Mouse (Mus musculus) neural tube, embryonic 14.5 days (tissue): ENCODE results near the gene Stra6l. TPM values are rescaled to one million over a fixed set of nuclear protein-coding genes. Genes with fewer than 3 reads are reported as not detected.

ENCODE experiments used
- ATAC-seq: fragments of 200-750 bp; cut with Nextera tagmentation; 2 replicates; pipeline ENCODE4 v1.8.0; 2017; ENCODE audit warnings: low read depth, mild to moderate bottlenecking, moderate TSS enrichment, moderate library complexity
- H3K27ac ChIP-seq: fragments of 300-500 bp; sonication (generic); 2 replicates; pipeline ENCODE4 v1.5.1; 2014; ENCODE audit warnings: low read depth, mild to moderate bottlenecking, control low read depth, low read length, moderate library complexity, mixed read lengths
- H3K27me3 ChIP-seq: fragments of 300-500 bp; sonication (generic); 2 replicates; pipeline ENCODE4 v1.6.1; 2014; ENCODE audit warnings: low read length; ENCODE audit not compliant: control insufficient read depth, insufficient read depth
- H3K36me3 ChIP-seq: fragments of 300-500 bp; sonication (generic); 2 replicates; pipeline ENCODE4 v1.6.1; 2014; ENCODE audit warnings: low read length, mixed read lengths; ENCODE audit not compliant: control insufficient read depth, insufficient read depth
- H3K4me1 ChIP-seq: fragments of 300-500 bp; sonication (generic); 2 replicates; pipeline ENCODE4 v1.6.1; 2014; ENCODE audit warnings: low read length; ENCODE audit not compliant: control insufficient read depth, insufficient read depth
- H3K4me2 ChIP-seq: fragments of 300-500 bp; sonication (generic); 2 replicates; pipeline ENCODE4 v1.6.1; 2014; ENCODE audit warnings: mild to moderate bottlenecking, low read depth, low read length, control low read depth
- H3K4me3 ChIP-seq: fragments of 300-500 bp; sonication (generic); 2 replicates; pipeline ENCODE4 v1.5.1; 2014; ENCODE audit warnings: low read depth, low read length, control low read depth, mixed read lengths
- H3K9ac ChIP-seq: fragments of 300-500 bp; sonication (generic); replicated peaks from 2 replicates; pipeline ENCODE4 v1.6.1; 2014; ENCODE audit warnings: low read depth, mild to moderate bottlenecking, control low read depth, low read length, mixed read lengths
- H3K9me3 ChIP-seq: fragments of 300-500 bp; sonication (generic); 2 replicates; pipeline ENCODE4 v1.6.1; 2016; ENCODE audit warnings: low read length; ENCODE audit not compliant: control insufficient read depth
- WGBS: fragments of 180-500 bp; shearing (Covaris S2); extraction: QIAGEN DNeasy Blood & Tissue Kit; methylation state at CpG from one replicate; pipeline ENCODE4 v1.1.7; 2014; 5-methylcytosine and 5-hydroxymethylcytosine counted together
- polyA plus RNA-seq: library from polyadenylated mRNA; unstranded; fragments of >200 nt; fragmentation: Nextera tagmentation; extraction: Ambion mirVana; gene quantifications from 2 replicates; pipeline ENCODE4 v1.2.1, GENCODE M21; 2014

Stra6l gene
- polyA plus RNA-seq, 1 experiment from 2014 or later = 0.62 TPM

- no peaks in the 10 kb centered on the region for H3K36me3 ChIP-seq
- H3K27me3 ChIP-seq = no peaks in the 10 kb centered on the region
- 0 out of 2 replicates have a peak within 1 kb of the TSS, but pooled peaks have one; percentile 1 for H3K4me2 ChIP-seq
- H3K4me3 ChIP-seq = no peak within 1 kb of the TSS
- no peaks in the 10 kb centered on the region for H3K9me3 ChIP-seq
- 8% methylated on average over 18 of the region's 19 CpGs for WGBS
- H3K27ac ChIP-seq = no peak within 1 kb of the TSS
- H3K4me1 ChIP-seq = 0 out of 2 replicates have a peak, but pooled peaks cover 2% of the 10 kb centered on the region
- H3K9ac ChIP-seq = no peak within 1 kb of the TSS
- ATAC-seq = peak; percentile 54; the same call in 1 of the 2 replicates
Observed at GRCm38 (mm10) chr4:45890066-45890761, 41.8 kb downstream of the Stra6l start, which contains the start of gene Ccdc180. Ccdc180 (plus strand) TSS chr4:45890303.

- H3K36me3 ChIP-seq = no peaks in the 10 kb centered on the region
- no peak for ATAC-seq
- WGBS = 18% methylated on average over 16 of the region's 16 CpGs
- H3K4me1 ChIP-seq = no peaks in the 10 kb centered on the region
- H3K27me3 ChIP-seq = no peaks in the 10 kb centered on the region
- no peaks in the 10 kb centered on the region for H3K9me3 ChIP-seq
- H3K4me3 ChIP-seq = no peak overlapping the region
- no peak overlapping the region for H3K9ac ChIP-seq
- no peak overlapping the region for H3K4me2 ChIP-seq
- H3K27ac ChIP-seq = no peak overlapping the region
Observed at GRCm38 (mm10) chr4:45896425-45897081, 48.1 kb downstream of the Stra6l start.

- no peaks in the 10 kb centered on the region for H3K9me3 ChIP-seq
- no peaks in the 10 kb centered on the region for H3K4me1 ChIP-seq
- 56% methylated on average over 5 of the region's 5 CpGs for WGBS
- no peak overlapping the region for H3K4me3 ChIP-seq
- no peaks in the 10 kb centered on the region for H3K27me3 ChIP-seq
- no peak overlapping the region for H3K27ac ChIP-seq
- no peaks in the 10 kb centered on the region for H3K36me3 ChIP-seq
- ATAC-seq = no peak
- no peak overlapping the region for H3K9ac ChIP-seq
- no peak overlapping the region for H3K4me2 ChIP-seq
Observed at GRCm38 (mm10) chr4:45898413-45898812, 49.9 kb downstream of the Stra6l start.

DNA sequence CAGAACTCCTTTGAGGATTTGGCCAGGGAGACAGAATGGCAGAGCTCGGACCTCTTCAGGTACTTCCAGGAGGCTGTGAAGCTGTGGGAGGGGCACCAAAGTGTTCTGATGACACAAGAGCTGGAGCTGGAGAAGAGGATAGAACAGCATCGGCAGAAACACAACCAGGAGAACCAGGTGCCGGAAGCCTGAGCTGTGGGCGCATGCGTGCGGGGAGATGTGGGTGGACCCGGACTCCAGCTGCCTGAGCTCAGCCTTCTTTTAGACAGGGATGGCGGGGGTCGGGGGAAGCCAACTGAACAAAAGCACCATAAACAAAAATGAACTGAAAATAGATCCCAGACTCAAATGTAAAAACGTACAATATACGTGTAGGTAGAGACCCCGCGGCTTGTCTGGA lies 60.8 kb downstream of the Stra6l start:
- no peak overlapping the region for H3K4me3 ChIP-seq

DNA sequence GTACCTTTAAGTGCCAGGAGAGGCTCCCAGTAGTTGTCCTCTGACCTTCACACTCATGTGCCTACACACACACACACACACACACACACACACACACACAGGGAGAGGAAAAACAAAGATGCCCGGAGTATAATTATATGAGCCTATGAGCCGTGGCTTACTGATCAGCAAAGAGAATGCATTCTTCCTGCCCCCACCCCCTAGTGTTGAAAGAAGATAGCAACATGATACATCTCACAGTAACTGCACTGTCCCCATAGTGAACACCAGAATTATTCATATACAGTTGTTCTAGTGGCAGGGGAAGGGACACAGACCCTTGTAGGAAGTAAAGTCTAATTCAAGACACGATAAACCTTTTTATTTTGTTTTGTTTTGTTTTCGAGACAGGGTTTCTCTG lies 61.5 kb downstream of the Stra6l start:
- 86% methylated on average over 4 of the region's 4 CpGs for WGBS
- Histone ChIP-seq H3K9me3 (no peaks in the 10 kb centered on the region), H3K36me3 (no peaks in the 10 kb centered on the region), H3K4me3 (no peak overlapping the region), H3K4me1 (no peaks in the 10 kb centered on the region), H3K4me2 (no peak overlapping the region), H3K27me3 (no peaks in the 10 kb centered on the region), H3K27ac (no peak overlapping the region), H3K9ac (no peak overlapping the region)
- no peak for ATAC-seq

More for the DNA sequence above, 60.8 kb downstream of the Stra6l start:
- H3K4me1 ChIP-seq = no peaks in the 10 kb centered on the region
- ATAC-seq = no peak
- no peak overlapping the region for H3K4me2 ChIP-seq
- no peak overlapping the region for H3K27ac ChIP-seq
- H3K36me3 ChIP-seq = no peaks in the 10 kb centered on the region
- no peaks in the 10 kb centered on the region for H3K27me3 ChIP-seq
- WGBS = 91% methylated on average over 13 of the region's 13 CpGs
- no peak overlapping the region for H3K9ac ChIP-seq
- no peaks in the 10 kb centered on the region for H3K9me3 ChIP-seq

- no peak overlapping the region for H3K4me2 ChIP-seq
- no peaks in the 10 kb centered on the region for H3K36me3 ChIP-seq
- H3K9ac ChIP-seq = no peak overlapping the region
- 86% methylated on average over 5 of the region's 5 CpGs for WGBS
- no peak overlapping the region for H3K27ac ChIP-seq
- ATAC-seq = no peak
- no peak overlapping the region for H3K4me3 ChIP-seq
- no peaks in the 10 kb centered on the region for H3K4me1 ChIP-seq
- no peaks in the 10 kb centered on the region for H3K27me3 ChIP-seq
- H3K9me3 ChIP-seq = no peaks in the 10 kb centered on the region
Observed at GRCm38 (mm10) chr4:45911256-45911655, 62.8 kb downstream of the Stra6l start.

DNA sequence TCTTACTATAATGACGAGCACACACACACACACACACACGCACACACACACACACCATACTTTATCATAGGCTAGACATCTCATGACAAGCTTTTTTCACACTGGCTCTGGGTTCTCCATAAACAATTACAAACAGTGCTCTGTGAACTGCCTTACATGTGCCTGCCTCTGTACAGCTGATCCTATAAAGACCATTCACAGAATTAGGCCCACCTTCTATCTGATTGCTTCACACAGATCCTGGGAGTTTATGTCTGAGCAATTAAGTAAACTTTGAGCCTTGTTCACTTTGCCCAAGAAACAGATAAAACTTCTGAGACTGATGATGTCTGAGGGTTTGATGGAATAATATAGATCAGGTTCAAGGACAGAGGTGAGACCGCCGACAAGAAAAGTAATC lies 63.4 kb downstream of the Stra6l start:
- H3K27ac ChIP-seq = no peak overlapping the region
- no peak overlapping the region for H3K4me3 ChIP-seq
- H3K27me3 ChIP-seq = no peaks in the 10 kb centered on the region
- H3K36me3 ChIP-seq = no peaks in the 10 kb centered on the region
- no peak for ATAC-seq
- H3K9me3 ChIP-seq = no peaks in the 10 kb centered on the region
- H3K4me2 ChIP-seq = no peak overlapping the region
- WGBS = 95% methylated on average over 4 of the region's 4 CpGs
- no peak overlapping the region for H3K9ac ChIP-seq
- no peaks in the 10 kb centered on the region for H3K4me1 ChIP-seq

DNA sequence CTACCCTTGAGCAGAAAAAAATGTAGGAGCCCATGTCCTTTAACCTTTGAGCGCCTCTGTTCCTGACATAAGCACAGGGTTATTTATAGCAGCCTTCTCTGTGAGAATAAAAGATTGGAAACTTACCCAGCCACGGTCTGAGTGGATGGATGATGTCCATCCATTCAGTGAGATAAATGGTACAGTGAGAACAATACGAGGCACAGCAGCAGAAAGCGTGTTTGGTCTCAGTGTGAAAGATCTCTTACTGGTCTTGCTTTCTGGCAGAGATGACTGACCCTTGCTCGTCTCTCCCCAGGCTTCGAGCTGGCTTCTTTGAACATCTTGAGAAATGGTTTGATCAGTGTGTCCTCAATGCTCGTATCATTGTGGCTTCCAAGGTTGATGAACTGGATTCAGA lies 68.6 kb downstream of the Stra6l start:
- Histone ChIP-seq H3K4me2 (no peak overlapping the region), H3K4me3 (no peak overlapping the region), H3K9ac (no peak overlapping the region), H3K27me3 (no peaks in the 10 kb centered on the region), H3K36me3 (no peaks in the 10 kb centered on the region), H3K4me1 (no peaks in the 10 kb centered on the region), H3K27ac (no peak overlapping the region), H3K9me3 (no peaks in the 10 kb centered on the region)
- ATAC-seq = no peak
- WGBS = 21% methylated on average over 7 of the region's 7 CpGs

DNA sequence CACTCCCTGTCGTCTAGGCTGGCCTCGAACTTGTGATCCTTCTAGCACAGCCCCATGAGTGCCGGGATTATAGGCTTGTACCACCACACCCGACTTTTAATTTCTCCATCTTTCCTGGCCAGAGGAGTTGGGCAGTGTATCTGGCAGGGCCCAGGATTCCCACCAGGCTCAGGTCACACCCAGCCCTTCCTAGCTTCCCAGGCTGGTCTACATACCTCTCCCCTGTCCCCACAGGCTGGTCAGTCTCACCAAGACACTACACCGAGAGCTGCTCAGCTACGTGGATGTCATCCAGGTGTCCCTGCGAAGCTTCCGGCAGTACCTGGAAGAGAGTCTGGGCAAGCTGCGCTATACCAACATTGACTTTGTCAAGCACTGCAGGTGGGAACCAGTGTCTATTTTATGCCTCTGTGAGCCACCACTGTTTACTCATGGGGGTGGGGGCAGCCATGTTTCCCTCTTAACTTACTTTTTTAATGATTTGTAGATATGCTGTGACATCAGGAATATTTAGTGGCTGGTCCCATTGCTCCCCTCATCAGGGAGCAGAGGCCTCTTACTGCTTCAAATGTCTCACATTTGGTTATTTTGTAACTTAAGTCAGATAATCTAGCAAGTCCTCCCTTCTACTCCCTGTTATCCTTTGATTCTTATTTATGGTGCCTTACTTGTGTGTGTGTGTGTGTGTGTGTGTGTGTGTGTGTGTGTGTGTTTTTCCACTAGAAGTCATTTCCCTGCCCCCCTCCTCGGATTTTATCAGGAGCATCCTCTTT lies 73.4 kb downstream of the Stra6l start:
- H3K27me3 ChIP-seq = no peaks in the 10 kb centered on the region
- H3K4me1 ChIP-seq = no peaks in the 10 kb centered on the region
- H3K27ac ChIP-seq = no peak overlapping the region
- H3K9me3 ChIP-seq = no peaks in the 10 kb centered on the region
- no peak overlapping the region for H3K9ac ChIP-seq
- ATAC-seq = no peak
- no peak overlapping the region for H3K4me3 ChIP-seq
- WGBS = 93% methylated on average over 10 of the region's 10 CpGs
- no peaks in the 10 kb centered on the region for H3K36me3 ChIP-seq
- H3K4me2 ChIP-seq = no peak overlapping the region
